ENCODE assay signal across 16 mouse cellular contexts in genomic region chr6:115890601-115891000, GRCm38 (mm10). TPM values are rescaled to one million over a fixed set of nuclear protein-coding genes. Genes with fewer than 3 reads are reported as not detected.
A peak's percentile ranks its signal among the peaks of the same experiment; 100 is the strongest.
DNase-seq lines count a peak whose midpoint lies in the region; ATAC-seq and TF ChIP-seq lines count a peak whose summit lies in the region.
"Had no signal": no experiment of that assay in that cellular context is flagged by ENCODE, and none has a peak within 500 bp of the region (broad histone marks: within the 10 kb centered on the region; RNA-seq: fewer than 3 reads in every experiment).

No protein-coding gene starts in this region.

- H3K36me3 ChIP-seq in forebrain, embryonic 10.5 days (replicated peaks), result peaks cover 72% of the 10 kb centered on the region
- H3K36me3 ChIP-seq in forebrain, embryonic 11.5 days (ENCODE audit: control insufficient read depth, insufficient read depth, low read length), result peaks cover 2% of the 10 kb centered on the region; the same call in 1 of the 2 replicates
- H3K36me3 ChIP-seq in hindbrain, postnatal 0 days (ENCODE audit: insufficient read depth, low read length), result peaks cover 34% of the 10 kb centered on the region; the same call in 1 of the 2 replicates
- H3K36me3 ChIP-seq in hindbrain, embryonic 13.5 days, result peaks cover 54% of the 10 kb centered on the region
- peaks cover 8% of the 10 kb centered on the region; the same call in 1 of the 2 replicates for H3K36me3 ChIP-seq in stomach, postnatal 0 days (ENCODE audit: control insufficient read depth, insufficient read depth, low read length)

- H3K9ac ChIP-seq in forebrain, embryonic 11.5 days (ENCODE audit: low read length), result no peak overlapping the region
- no peak overlapping the region for H3K9ac ChIP-seq in hindbrain, postnatal 0 days (replicated peaks; ENCODE audit: low read length)
- H3K9ac ChIP-seq in hindbrain, embryonic 13.5 days, result no peak overlapping the region
- H3K9ac ChIP-seq in stomach, postnatal 0 days (ENCODE audit: low read length), result no peak overlapping the region
- H3K9ac ChIP-seq: embryonic facial prominence, embryonic 15.5 days; heart, embryonic 15.5 days; liver, embryonic 12.5 days had no signal

- ATAC-seq in forebrain, embryonic 11.5 days (replicated peaks; ENCODE audit: low FRiP score), result no peak
- no peak for ATAC-seq in hindbrain, postnatal 0 days
- ATAC-seq in hindbrain, embryonic 13.5 days (ENCODE audit: low FRiP score), result no peak
- no peak for ATAC-seq in stomach, postnatal 0 days (ENCODE audit: low FRiP score, low TSS enrichment)
- ATAC-seq: liver, embryonic 12.5 days had no signal

- H3K9me3 ChIP-seq in forebrain, embryonic 10.5 days, result peaks cover 7% of the 10 kb centered on the region; the same call in 1 of the 2 replicates
- no peaks in the 10 kb centered on the region for H3K9me3 ChIP-seq in forebrain, embryonic 11.5 days (ENCODE audit: control insufficient read depth, low read length)
- H3K9me3 ChIP-seq in hindbrain, postnatal 0 days (ENCODE audit: low read length), result no peaks in the 10 kb centered on the region
- H3K9me3 ChIP-seq in hindbrain, embryonic 13.5 days, result no peaks in the 10 kb centered on the region
- no peaks in the 10 kb centered on the region for H3K9me3 ChIP-seq in stomach, postnatal 0 days (ENCODE audit: control insufficient read depth, low read length)
- H3K9me3 ChIP-seq: embryonic facial prominence, embryonic 15.5 days; heart, embryonic 15.5 days; liver, embryonic 12.5 days had no signal

- H3K27ac ChIP-seq in forebrain, embryonic 10.5 days, result 0 out of 2 replicates have a peak overlapping the region, but pooled peaks have one; percentile 20
- H3K27ac ChIP-seq in forebrain, embryonic 11.5 days (ENCODE audit: low read depth, low read length), result no peak overlapping the region
- 0 out of 2 replicates have a peak overlapping the region, but pooled peaks have one; percentile 42 for H3K27ac ChIP-seq in hindbrain, postnatal 0 days
- no peak overlapping the region for H3K27ac ChIP-seq in hindbrain, embryonic 13.5 days
- peak overlapping the region; percentile 46 for H3K27ac ChIP-seq in stomach, postnatal 0 days (replicated peaks)
- H3K27ac ChIP-seq: liver, embryonic 12.5 days had no signal

- no peaks in the 10 kb centered on the region for H3K27me3 ChIP-seq in forebrain, embryonic 10.5 days (ENCODE audit: poor library complexity, severe bottlenecking)
- H3K27me3 ChIP-seq in forebrain, embryonic 11.5 days (ENCODE audit: control insufficient read depth, insufficient read depth, low read length), result no peaks in the 10 kb centered on the region
- no peaks in the 10 kb centered on the region for H3K27me3 ChIP-seq in hindbrain, postnatal 0 days (ENCODE audit: insufficient read depth, low read length)
- no peaks in the 10 kb centered on the region for H3K27me3 ChIP-seq in hindbrain, embryonic 13.5 days
- no peaks in the 10 kb centered on the region for H3K27me3 ChIP-seq in stomach, postnatal 0 days (ENCODE audit: control insufficient read depth, insufficient read depth, low read length)
- H3K27me3 ChIP-seq: embryonic facial prominence, embryonic 15.5 days; heart, embryonic 15.5 days; liver, embryonic 12.5 days had no signal

- no peak overlapping the region for H3K4me3 ChIP-seq in forebrain, embryonic 10.5 days
- H3K4me3 ChIP-seq in forebrain, embryonic 11.5 days (ENCODE audit: low read depth, low read length), result no peak overlapping the region
- no peak overlapping the region for H3K4me3 ChIP-seq in hindbrain, postnatal 0 days (ENCODE audit: low read length)
- no peak overlapping the region for H3K4me3 ChIP-seq in hindbrain, embryonic 13.5 days
- H3K4me3 ChIP-seq in stomach, postnatal 0 days (ENCODE audit: low read depth, low read length), result no peak overlapping the region
- H3K4me3 ChIP-seq: embryonic facial prominence, embryonic 15.5 days; heart, embryonic 15.5 days; liver, embryonic 12.5 days had no signal

- TF ChIP-seq EP300 in stomach, postnatal 0 days (optimal IDR thresholded peaks at IDR 0.05), result no peak

- H3K4me1 ChIP-seq in forebrain, embryonic 10.5 days, result peaks cover 16% of the 10 kb centered on the region
- 0 out of 2 replicates have a peak, but pooled peaks cover 3% of the 10 kb centered on the region for H3K4me1 ChIP-seq in forebrain, embryonic 11.5 days (replicated peaks; ENCODE audit: control insufficient read depth, insufficient read depth, low read length)
- peaks cover 15% of the 10 kb centered on the region; the same call in 1 of the 2 replicates for H3K4me1 ChIP-seq in hindbrain, postnatal 0 days (ENCODE audit: insufficient read depth, low read length)
- peaks cover 21% of the 10 kb centered on the region for H3K4me1 ChIP-seq in hindbrain, embryonic 13.5 days (replicated peaks)
- H3K4me1 ChIP-seq in stomach, postnatal 0 days (replicated peaks; ENCODE audit: control insufficient read depth, insufficient read depth), result no peaks in the 10 kb centered on the region

- 89% methylated on average over 8 of the region's 8 CpGs for WGBS in forebrain, embryonic 10.5 days
- 94% methylated on average over 8 of the region's 8 CpGs for WGBS in forebrain, embryonic 11.5 days
- WGBS in hindbrain, postnatal 0 days, result 72% methylated on average over 8 of the region's 8 CpGs
- 87% methylated on average over 8 of the region's 8 CpGs for WGBS in hindbrain, embryonic 13.5 days
- WGBS in stomach, postnatal 0 days, result 60% methylated on average over 8 of the region's 8 CpGs

- no peak for TF ChIP-seq CTCF in hindbrain, postnatal 0 days (IDR thresholded peaks at IDR 0.05; ENCODE audit: low read depth)
- TF ChIP-seq CTCF in stomach, postnatal 0 days (IDR thresholded peaks at IDR 0.05; ENCODE audit: low read depth), result no peak

- DNase-seq in forebrain, embryonic 10.5 days (ENCODE audit: extremely low spot score, low spot score), result no peak
- no peak for DNase-seq in forebrain, embryonic 11.5 days (ENCODE audit: low spot score)
- DNase-seq in hindbrain, postnatal 0 days (ENCODE audit: low spot score), result no peak
- DNase-seq in retina, adult 2 months (ENCODE audit: low read depth, low spot score), result peak; percentile 84
- DNase-seq in retina, embryonic 14.5 days (ENCODE audit: low spot score), result no peak
- no peak for DNase-seq in stomach, postnatal 0 days (ENCODE audit: low spot score)
- no peak for DNase-seq in cerebellum, adult 9-11 months
- DNase-seq: adrenal gland, adult 8-10 months; kidney, adult 8-10 months had no signal

- H3K4me2 ChIP-seq in forebrain, embryonic 11.5 days (ENCODE audit: low read depth, low read length, severe bottlenecking), result no peak overlapping the region
- no peak overlapping the region for H3K4me2 ChIP-seq in hindbrain, postnatal 0 days (ENCODE audit: low read depth, low read length)
- H3K4me2 ChIP-seq in hindbrain, embryonic 13.5 days, result no peak overlapping the region
- H3K4me2 ChIP-seq in stomach, postnatal 0 days (replicated peaks; ENCODE audit: low read depth), result no peak overlapping the region
- H3K4me2 ChIP-seq: embryonic facial prominence, embryonic 15.5 days; heart, embryonic 15.5 days; liver, embryonic 12.5 days had no signal

RNA-seq across cellular contexts. Expression of gene Ift122, which starts 37.3 kb away (rescaled TPM):
- 31.0 TPM in 2 replicates for polyA plus RNA-seq in forebrain, embryonic 10.5 days (2016; fragmentation: Nextera tagmentation; extraction: Ambion mirVana)
- 29.0 and 29.6 TPM in 2 replicates for polyA plus RNA-seq in forebrain, embryonic 11.5 days (2014; fragmentation: Nextera tagmentation; extraction: Ambion mirVana)
- total RNA-seq in hindbrain, postnatal 0 days (2014; rRNA removed), result 29.3 and 29.4 TPM in 2 replicates
- polyA plus RNA-seq in hindbrain, postnatal 0 days (2015; fragmentation: Nextera tagmentation; extraction: Ambion mirVana), result 19.2 and 19.7 TPM in 2 replicates
- 25.3 and 27.7 TPM in 2 replicates for polyA plus RNA-seq in hindbrain, embryonic 13.5 days (2015; fragmentation: Nextera tagmentation; extraction: Ambion mirVana)
- 4.9 and 5.3 TPM in 2 replicates for polyA plus RNA-seq in stomach, postnatal 0 days (2015; fragmentation: Nextera tagmentation; extraction: Ambion mirVana)

RNA-seq across cellular contexts. Expression of gene Mbd4, which starts 37.4 kb away (rescaled TPM):
- 36.2 and 39.2 TPM in 2 replicates for polyA plus RNA-seq in forebrain, embryonic 10.5 days (2016; fragmentation: Nextera tagmentation; extraction: Ambion mirVana)
- 32.0 and 37.5 TPM in 2 replicates for polyA plus RNA-seq in forebrain, embryonic 11.5 days (2014; fragmentation: Nextera tagmentation; extraction: Ambion mirVana)
- total RNA-seq in hindbrain, postnatal 0 days (2014; rRNA removed), result 2.9 and 3.8 TPM in 2 replicates
- 5.6 and 6.5 TPM in 2 replicates for polyA plus RNA-seq in hindbrain, postnatal 0 days (2015; fragmentation: Nextera tagmentation; extraction: Ambion mirVana)
- polyA plus RNA-seq in hindbrain, embryonic 13.5 days (2015; fragmentation: Nextera tagmentation; extraction: Ambion mirVana), result 10.7 and 13.3 TPM in 2 replicates
- 4.1 and 4.8 TPM in 2 replicates for polyA plus RNA-seq in stomach, postnatal 0 days (2015; fragmentation: Nextera tagmentation; extraction: Ambion mirVana)

RNA-seq across cellular contexts. Expression of gene Rho, which starts 40.9 kb away (rescaled TPM):
- 0.06 and 0.10 TPM in 2 replicates for polyA plus RNA-seq in forebrain, embryonic 10.5 days (2016; fragmentation: Nextera tagmentation; extraction: Ambion mirVana)
- 0.09 TPM in 2 replicates for polyA plus RNA-seq in forebrain, embryonic 11.5 days (2014; fragmentation: Nextera tagmentation; extraction: Ambion mirVana)
- 0.37 and 1.1 TPM in 2 replicates for total RNA-seq in hindbrain, postnatal 0 days (2014; rRNA removed)
- 0.08 and 0.09 TPM in 2 replicates for polyA plus RNA-seq in hindbrain, postnatal 0 days (2015; fragmentation: Nextera tagmentation; extraction: Ambion mirVana)
- 0.21 and 0.58 TPM in 2 replicates for polyA plus RNA-seq in hindbrain, embryonic 13.5 days (2015; fragmentation: Nextera tagmentation; extraction: Ambion mirVana)
- 0.10 TPM in 2 replicates for polyA plus RNA-seq in stomach, postnatal 0 days (2015; fragmentation: Nextera tagmentation; extraction: Ambion mirVana)
- polyA plus RNA-seq: heart, embryonic 15.5 days; liver, embryonic 12.5 days had no signal

RNA-seq across cellular contexts. Expression of gene Efcab12, which starts 52.4 kb away (rescaled TPM):
- polyA plus RNA-seq in forebrain, embryonic 10.5 days (2016; fragmentation: Nextera tagmentation; extraction: Ambion mirVana), result 1.7 and 1.9 TPM in 2 replicates
- polyA plus RNA-seq in forebrain, embryonic 11.5 days (2014; fragmentation: Nextera tagmentation; extraction: Ambion mirVana), result 1.5 and 2.1 TPM in 2 replicates
- 1.8 and 2.4 TPM in 2 replicates for total RNA-seq in hindbrain, postnatal 0 days (2014; rRNA removed)
- 1.6 and 2.0 TPM in 2 replicates for polyA plus RNA-seq in hindbrain, postnatal 0 days (2015; fragmentation: Nextera tagmentation; extraction: Ambion mirVana)
- 3.0 and 3.4 TPM in 2 replicates for polyA plus RNA-seq in hindbrain, embryonic 13.5 days (2015; fragmentation: Nextera tagmentation; extraction: Ambion mirVana)
- polyA plus RNA-seq in stomach, postnatal 0 days (2015; fragmentation: Nextera tagmentation; extraction: Ambion mirVana), result 0.17 and 0.29 TPM in 2 replicates

RNA-seq across cellular contexts. Expression of gene H1foo, which starts 54.1 kb away (rescaled TPM):
- polyA plus RNA-seq in forebrain, embryonic 10.5 days (2016; fragmentation: Nextera tagmentation; extraction: Ambion mirVana), result not detected in 2 replicates
- polyA plus RNA-seq in forebrain, embryonic 11.5 days (2014; fragmentation: Nextera tagmentation; extraction: Ambion mirVana), result not detected in 2 replicates
- 1.0 TPM in 1 of 2 replicates, not detected in the other for total RNA-seq in hindbrain, postnatal 0 days (2014; rRNA removed)
- not detected in 2 replicates for polyA plus RNA-seq in hindbrain, postnatal 0 days (2015; fragmentation: Nextera tagmentation; extraction: Ambion mirVana)
- not detected in 2 replicates for polyA plus RNA-seq in hindbrain, embryonic 13.5 days (2015; fragmentation: Nextera tagmentation; extraction: Ambion mirVana)
- polyA plus RNA-seq in stomach, postnatal 0 days (2015; fragmentation: Nextera tagmentation; extraction: Ambion mirVana), result not detected in 2 replicates
- total RNA-seq: left cerebral cortex, postnatal 36 days; megakaryocyte progenitor cell, adult 5-6 weeks had no signal
- polyA plus RNA-seq: embryonic facial prominence, embryonic 15.5 days; heart, embryonic 15.5 days; liver, embryonic 12.5 days; spleen, adult 2 months had no signal

Comparison
In these comparisons a context has a peak if more than half of its experiments do, and no peak if none do; other contexts are left out.
1. H3K27ac ChIP-seq: peak in forebrain, embryonic 10.5 days (single experiment), hindbrain, postnatal 0 days (single experiment) and stomach, postnatal 0 days (single experiment); none in forebrain, embryonic 11.5 days (single experiment) and hindbrain, embryonic 13.5 days (single experiment).